Mouse (Mus musculus) small intestine, adult 2 months (tissue): ENCODE data around the gene Gkn2.

Experiments used
- CTCF ChIP-seq: fragments of 200-500 bp; IDR thresholded peaks from 2 replicates; pipeline ENCODE4 v1.5.1; 2012; ENCODE audit warnings: low read depth, mild to moderate bottlenecking, control low read depth, inconsistent platforms, low read length, moderate library complexity, mixed read lengths; ENCODE audit not compliant: insufficient replicate concordance, insufficient read length; ENCODE audit errors: extremely low read depth
- POLR2A ChIP-seq: fragments of 200-500 bp; IDR thresholded peaks from 2 replicates; pipeline ENCODE4 v1.6.1; 2012; ENCODE audit warnings: low read depth, mild to moderate bottlenecking, control low read depth, inconsistent platforms, low read length, moderate library complexity

DNA sequence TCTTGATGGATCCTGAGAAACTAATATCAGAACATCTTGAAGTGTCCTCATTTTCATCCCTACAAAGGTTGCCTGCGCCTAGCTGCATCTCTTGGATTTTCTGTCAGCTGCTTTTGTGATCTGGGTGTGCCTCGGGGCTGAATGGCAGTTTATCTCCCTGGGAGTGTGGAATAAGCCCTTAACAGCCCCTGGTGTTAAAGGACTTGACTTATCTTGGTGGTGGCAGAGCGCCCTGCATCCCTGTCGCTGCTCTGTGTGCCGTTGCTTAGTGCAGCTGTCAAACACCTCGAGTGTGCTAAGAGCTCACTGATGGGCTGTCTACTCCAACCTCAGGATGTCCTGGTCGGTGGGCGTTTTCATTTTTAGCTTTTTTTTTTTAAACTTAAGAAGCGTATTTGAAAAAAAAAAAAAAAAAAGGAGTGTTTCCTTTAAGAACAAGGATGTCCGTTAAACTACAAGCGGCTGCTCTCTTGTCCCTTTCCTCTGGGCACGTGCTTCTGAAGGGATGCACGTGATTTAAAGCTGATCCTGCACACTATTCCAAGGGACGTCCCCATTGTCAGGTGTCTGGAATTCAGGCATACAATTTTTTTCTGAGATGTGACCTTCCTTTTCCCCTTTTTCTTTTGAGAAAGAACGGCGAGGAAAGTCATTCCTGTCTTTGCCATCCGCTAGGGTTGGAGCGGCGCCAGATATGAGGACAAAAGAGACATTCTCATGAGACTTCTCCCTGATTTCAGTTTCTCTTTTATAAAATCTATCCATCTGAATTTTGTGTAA lies 51.1 kb downstream of the Gkn2 start:
- no peak for TF ChIP-seq CTCF
- no peak for TF ChIP-seq POLR2A
